Mouse (Mus musculus) kidney, postnatal 10 days (tissue): Measurements from ENCODE around the gene Zfp36l2.
A peak's percentile ranks its signal among the peaks of the same experiment; 100 is the strongest.

Experiments
- DNase-seq: peaks from one replicate; pipeline ENCODE4 v3.0.0; 2021; ENCODE audit warnings: mixed read lengths

The Zfp36l2 gene

GRCm38 (mm10) chr17:84175196-84175595 is 12.6 kb downstream of the Zfp36l2 start:
- peak; percentile 5 for DNase-seq

- DNase-seq = peak; percentile 6
Observed at GRCm38 (mm10) chr17:84167377-84167776, 20.4 kb downstream of the Zfp36l2 start.

GRCm38 (mm10) chr17:84166135-84166860 is 21.4 kb downstream of the Zfp36l2 start:
- peak; percentile 5 for DNase-seq

GRCm38 (mm10) chr17:84165735-84166134 is 22.0 kb downstream of the Zfp36l2 start:
- peak; percentile 5 for DNase-seq

- DNase-seq = peak; percentile 5
Observed at GRCm38 (mm10) chr17:84164146-84164545, 23.6 kb downstream of the Zfp36l2 start.

- DNase-seq = peak; percentile 9
Observed at GRCm38 (mm10) chr17:84163066-84163785, 24.5 kb downstream of the Zfp36l2 start.

GRCm38 (mm10) chr17:84162211-84162760 is 25.5 kb downstream of the Zfp36l2 start:
- peak; percentile 11 for DNase-seq

- peak; percentile 56 for DNase-seq
Observed at GRCm38 (mm10) chr17:84161231-84161854, 26.4 kb downstream of the Zfp36l2 start.

GRCm38 (mm10) chr17:84158891-84159290 is 28.9 kb downstream of the Zfp36l2 start:
- DNase-seq = peak; percentile 35

GRCm38 (mm10) chr17:84158461-84158795 is 29.3 kb downstream of the Zfp36l2 start:
- peak; percentile 12 for DNase-seq

- DNase-seq = peak; percentile 41
Observed at GRCm38 (mm10) chr17:84157743-84158460, 29.8 kb downstream of the Zfp36l2 start.

- DNase-seq = peak; percentile 80
Observed at GRCm38 (mm10) chr17:84156748-84157742, 30.7 kb downstream of the Zfp36l2 start.

- peak; percentile 52 for DNase-seq
Observed at GRCm38 (mm10) chr17:84156227-84156573, 31.5 kb downstream of the Zfp36l2 start.

- DNase-seq = no peak
Observed at GRCm38 (mm10) chr17:84155516-84156226, 32.1 kb downstream of the Zfp36l2 start.

- DNase-seq = peak; percentile 8
Observed at GRCm38 (mm10) chr17:84155029-84155338, 32.8 kb downstream of the Zfp36l2 start.

- DNase-seq = peak; percentile 29
Observed at GRCm38 (mm10) chr17:84154302-84155028, 33.3 kb downstream of the Zfp36l2 start.

- peak; percentile 5 for DNase-seq
Observed at GRCm38 (mm10) chr17:84152976-84153786, 34.6 kb downstream of the Zfp36l2 start.

- peak; percentile 19 for DNase-seq
Observed at GRCm38 (mm10) chr17:84152206-84152975, 35.4 kb downstream of the Zfp36l2 start.

- DNase-seq = peak; percentile 11
Observed at GRCm38 (mm10) chr17:84151306-84151705, 36.4 kb downstream of the Zfp36l2 start.
